Mouse (Mus musculus): Measurements from ENCODE around the gene Adgrl2. TPM values are rescaled to one million over a fixed set of nuclear protein-coding genes. Genes with fewer than 3 reads are reported as not detected.

Adgrl2 gene
- total RNA-seq, 1 experiment: 36.6 TPM

- Histone ChIP-seq H3K36me3 (ENCODE audit: control insufficient read depth, insufficient read depth, low read length, poor library complexity, severe bottlenecking) (no peaks in the 10 kb centered on the region), H3K9ac (ENCODE audit: insufficient read depth, low read depth, low read length, poor library complexity, severe bottlenecking) (no peak overlapping the region), H3K27ac (ENCODE audit: insufficient read depth, low read depth, low read length, poor library complexity, severe bottlenecking) (no peak overlapping the region), H3K4me3 (ENCODE audit: insufficient read depth in 1 of 2, low read depth in 1 of 2, low read length in 2 of 2, poor library complexity in 1 of 2, severe bottlenecking in 1 of 2) (no peak overlapping the region), H3K9me3 (ENCODE audit: control insufficient read depth, insufficient read depth, low read depth, low read length) (no peaks in the 10 kb centered on the region), H3K4me1 (ENCODE audit: control insufficient read depth in 2 of 2, insufficient read depth in 2 of 2, low read length in 2 of 2, poor library complexity in 1 of 2) (no peaks in the 10 kb centered on the region)
- no peak for TF ChIP-seq HCFC1 (IDR thresholded peaks at IDR 0.05; ENCODE audit: borderline replicate concordance, insufficient read depth, low read length)
- no peak for TF ChIP-seq CHD2 (IDR thresholded peaks at IDR 0.05; ENCODE audit: low read depth, low read length)
- TF ChIP-seq ZNF384 (IDR thresholded peaks at IDR 0.05; ENCODE audit: low read depth, low read length): no peak
- TF ChIP-seq MAFK (IDR thresholded peaks at IDR 0.05; ENCODE audit: insufficient read depth, low read depth, low read length): no peak
- TF ChIP-seq ZC3H11A (IDR thresholded peaks at IDR 0.05; ENCODE audit: borderline replicate concordance, low read depth, low read length): no peak
- in situ Hi-C loops (cut with MboI; ENCODE audit: low sequenced_read_pairs in 2 of 2, unreplicated experiment in 2 of 2): no loop called here
- no peak for DNase-seq (ENCODE audit: low read depth, low spot score)
These were observed 17.7 kb upstream of the Adgrl2 start for GRCm38 (mm10) chr3:149007860-149008633.

GRCm38 (mm10) chr3:149001364-149001763 is 11.0 kb upstream of the Adgrl2 start:
- peaks cover 0 to 7% of the 10 kb centered on the region in 2 experiments; a peak in 1 of 4 replicates for H3K4me1 ChIP-seq (ENCODE audit: control insufficient read depth in 2 of 2, insufficient read depth in 2 of 2, low read length in 2 of 2, poor library complexity in 1 of 2)
- H3K4me3 ChIP-seq (ENCODE audit: insufficient read depth in 1 of 2, low read depth in 1 of 2, low read length in 2 of 2, poor library complexity in 1 of 2, severe bottlenecking in 1 of 2): no peak overlapping the region
- no peaks in the 10 kb centered on the region for H3K9me3 ChIP-seq (ENCODE audit: control insufficient read depth, insufficient read depth, low read depth, low read length)
- no peaks in the 10 kb centered on the region for H3K36me3 ChIP-seq (ENCODE audit: control insufficient read depth, insufficient read depth, low read length, poor library complexity, severe bottlenecking)
- TF ChIP-seq ZNF384 (IDR thresholded peaks at IDR 0.05; ENCODE audit: low read depth, low read length) (no peak), CHD2 (IDR thresholded peaks at IDR 0.05; ENCODE audit: low read depth, low read length) (no peak)
- in situ Hi-C loops (cut with MboI; ENCODE audit: low sequenced_read_pairs in 2 of 2, unreplicated experiment in 2 of 2): no loop called here
- DNase-seq (ENCODE audit: low read depth, low spot score): no peak
- no peak overlapping the region for H3K27ac ChIP-seq (ENCODE audit: insufficient read depth, low read depth, low read length, poor library complexity, severe bottlenecking)
- H3K9ac ChIP-seq (ENCODE audit: insufficient read depth, low read depth, low read length, poor library complexity, severe bottlenecking): no peak overlapping the region

- Histone ChIP-seq H3K9me3 (ENCODE audit: control insufficient read depth, insufficient read depth, low read depth, low read length) (no peaks in the 10 kb centered on the region), H3K4me3 (ENCODE audit: insufficient read depth in 1 of 2, low read depth in 1 of 2, low read length in 2 of 2, poor library complexity in 1 of 2, severe bottlenecking in 1 of 2) (no peak overlapping the region), H3K36me3 (ENCODE audit: control insufficient read depth, insufficient read depth, low read length, poor library complexity, severe bottlenecking) (no peaks in the 10 kb centered on the region), H3K27ac (ENCODE audit: insufficient read depth, low read depth, low read length, poor library complexity, severe bottlenecking) (no peak overlapping the region), H3K4me1 (ENCODE audit: control insufficient read depth in 2 of 2, insufficient read depth in 2 of 2, low read length in 2 of 2, poor library complexity in 1 of 2) (peaks cover 0 to 7% of the 10 kb centered on the region in 2 experiments; a peak in 1 of 4 replicates), H3K9ac (ENCODE audit: insufficient read depth, low read depth, low read length, poor library complexity, severe bottlenecking) (no peak overlapping the region)
- in situ Hi-C loops (cut with MboI; ENCODE audit: low sequenced_read_pairs in 2 of 2, unreplicated experiment in 2 of 2): no loop called here
- DNase-seq (ENCODE audit: low read depth, low spot score): no peak
- TF ChIP-seq ZC3H11A (IDR thresholded peaks at IDR 0.05; ENCODE audit: borderline replicate concordance, low read depth, low read length) (no peak), HCFC1 (IDR thresholded peaks at IDR 0.05; ENCODE audit: borderline replicate concordance, insufficient read depth, low read length) (no peak), MAFK (IDR thresholded peaks at IDR 0.05; ENCODE audit: insufficient read depth, low read depth, low read length) (no peak), ZNF384 (IDR thresholded peaks at IDR 0.05; ENCODE audit: low read depth, low read length) (no peak), CHD2 (IDR thresholded peaks at IDR 0.05; ENCODE audit: low read depth, low read length) (no peak)
These were observed 8.3 kb upstream of the Adgrl2 start for GRCm38 (mm10) chr3:148998661-148999060.

GRCm38 (mm10) chr3:148991056-148991455 is 701 bp upstream of the Adgrl2 start:
- peaks cover 0 to 2% of the 10 kb centered on the region in 2 experiments; a peak in 2 of 4 replicates for H3K4me1 ChIP-seq (ENCODE audit: control insufficient read depth in 2 of 2, insufficient read depth in 2 of 2, low read length in 2 of 2, poor library complexity in 1 of 2)
- H3K4me3 ChIP-seq (ENCODE audit: insufficient read depth in 1 of 2, low read depth in 1 of 2, low read length in 2 of 2, poor library complexity in 1 of 2, severe bottlenecking in 1 of 2): peak overlapping the region in 1 of 2 experiments; percentile 69; a peak in 1 of 4 replicates
- in situ Hi-C loops (cut with MboI; ENCODE audit: low sequenced_read_pairs in 2 of 2, unreplicated experiment in 2 of 2): no loop called here
- DNase-seq (ENCODE audit: low read depth, low spot score): no peak
- no peak overlapping the region for H3K27ac ChIP-seq (ENCODE audit: insufficient read depth, low read depth, low read length, poor library complexity, severe bottlenecking)
- H3K9me3 ChIP-seq (ENCODE audit: control insufficient read depth, insufficient read depth, low read depth, low read length): no peaks in the 10 kb centered on the region
- TF ChIP-seq HCFC1 (IDR thresholded peaks at IDR 0.05; ENCODE audit: borderline replicate concordance, insufficient read depth, low read length): no peak
- TF ChIP-seq ZNF384 (IDR thresholded peaks at IDR 0.05; ENCODE audit: low read depth, low read length): no peak
- TF ChIP-seq CHD2 (IDR thresholded peaks at IDR 0.05; ENCODE audit: low read depth, low read length): no peak
- TF ChIP-seq MAFK (IDR thresholded peaks at IDR 0.05; ENCODE audit: insufficient read depth, low read depth, low read length): no peak
- no peak for TF ChIP-seq ZC3H11A (IDR thresholded peaks at IDR 0.05; ENCODE audit: borderline replicate concordance, low read depth, low read length)
- H3K36me3 ChIP-seq (ENCODE audit: control insufficient read depth, insufficient read depth, low read length, poor library complexity, severe bottlenecking): no peaks in the 10 kb centered on the region
- H3K9ac ChIP-seq (ENCODE audit: insufficient read depth, low read depth, low read length, poor library complexity, severe bottlenecking): no peak overlapping the region

Measured in ES-E14 (cell line).